Mouse (Mus musculus) CH12.LX (cell line): ENCODE data around the gene Bap1. TPM values are rescaled to one million over a fixed set of nuclear protein-coding genes. Genes with fewer than 3 reads are reported as not detected.

Source experiments
- DNase-seq: peaks from one replicate; pipeline ENCODE4 v3.0.0-alpha.2; 2013; ENCODE audit errors: extremely low read depth
- H3K27ac ChIP-seq: 2 replicates; pipeline ENCODE4 v1.5.1; 2012; ENCODE audit warnings: low read depth, mild to moderate bottlenecking, control low read depth, moderate library complexity; ENCODE audit not compliant: insufficient read depth
- H3K27me3 ChIP-seq: replicated peaks from 2 replicates; pipeline ENCODE3; 2012; ENCODE audit warnings: inconsistent platforms
- H3K36me3 ChIP-seq, 2 experiments: replicated peaks in 1 of 2; 2 replicates each; pipeline versions ENCODE3 to v1.6.1; 2012; ENCODE audit warnings: inconsistent platforms in 1 of 2, low read length in 1 of 2, mild to moderate bottlenecking in 1 of 2, mixed read lengths in 1 of 2, moderate library complexity in 1 of 2; ENCODE audit not compliant: control insufficient read depth in 1 of 2, insufficient read depth in 1 of 2
- H3K4me1 ChIP-seq, 2 experiments: 2 replicates each; pipeline ENCODE4 v1.6.1; 2012; ENCODE audit warnings: inconsistent platforms in 1 of 2, moderate library complexity in 1 of 2; ENCODE audit not compliant: insufficient read depth in 2 of 2, control insufficient read depth in 1 of 2
- H3K4me2 ChIP-seq: 2 replicates; pipeline ENCODE4 v1.6.1; 2012; ENCODE audit warnings: low read depth, mild to moderate bottlenecking, control low read depth; ENCODE audit not compliant: poor library complexity, insufficient read depth, severe bottlenecking
- H3K4me3 ChIP-seq, 3 experiments: fragments of 150-350 bp in 1 of 3; sonication (generic) in 1 of 3; replicated peaks in 1 of 3; 2 replicates each; pipeline versions ENCODE3 to v1.5.1; 2011 to 2012; ENCODE audit warnings: low read depth in 2 of 3, low read length in 2 of 3, mild to moderate bottlenecking in 2 of 3, moderate library complexity in 2 of 3, control low read depth in 1 of 3, improper control_type of control experiment in 1 of 3, inconsistent platforms in 1 of 3, mixed read lengths in 1 of 3; ENCODE audit not compliant: poor library complexity in 1 of 3
- H3K79me2 ChIP-seq: replicated peaks from 2 replicates; pipeline ENCODE4 v1.6.1; 2012; ENCODE audit warnings: mild to moderate bottlenecking, moderate library complexity; ENCODE audit not compliant: control insufficient read depth, poor library complexity, insufficient read depth, severe bottlenecking; ENCODE audit errors: extremely low read depth
- H3K9ac ChIP-seq: 2 replicates; pipeline ENCODE4 v1.6.1; 2012; ENCODE audit warnings: low read depth, mild to moderate bottlenecking, control low read depth, moderate library complexity; ENCODE audit not compliant: insufficient read depth
- H3K9me3 ChIP-seq: replicated peaks from 2 replicates; pipeline ENCODE3; 2012; ENCODE audit warnings: low read length, inconsistent platforms, mixed read lengths
- CHD2 ChIP-seq: IDR thresholded peaks from 2 replicates; pipeline ENCODE4 v1.6.1; 2011; ENCODE audit warnings: low read length, improper control_type of control experiment
- CTCF ChIP-seq, 2 experiments: IDR thresholded peaks in 1 of 2; conservative IDR thresholded peaks in 1 of 2; 2 replicates each; pipeline ENCODE4 v1.5.1; 2011 to 2012; ENCODE audit warnings: low read depth in 2 of 2, low read length in 2 of 2, improper control_type of control experiment in 1 of 2, inconsistent platforms in 1 of 2, mild to moderate bottlenecking in 1 of 2, moderate library complexity in 1 of 2
- E2F4 ChIP-seq: IDR thresholded peaks from 2 replicates; pipeline ENCODE4 v1.6.1; 2011; ENCODE audit warnings: low read depth, low read length, improper control_type of control experiment; ENCODE audit not compliant: insufficient replicate concordance
- GABPA ChIP-seq: IDR thresholded peaks from 2 replicates; pipeline ENCODE4 v1.6.1; 2012; ENCODE audit warnings: low read depth, low read length, improper control_type of control experiment, inconsistent platforms; ENCODE audit not compliant: insufficient replicate concordance
- HCFC1 ChIP-seq: IDR thresholded peaks from 2 replicates; pipeline ENCODE4 v1.6.1; 2012; ENCODE audit warnings: low read depth, mild to moderate bottlenecking, inconsistent platforms, low read length, improper control_type of control experiment
- IRF4 ChIP-seq: IDR thresholded peaks from 2 replicates; pipeline ENCODE4 v1.6.1; 2014; ENCODE audit warnings: low read depth, mild to moderate bottlenecking, inconsistent platforms, low read length, improper control_type of control experiment
- JUN ChIP-seq: IDR thresholded peaks from 2 replicates; pipeline ENCODE4 v1.6.1; 2011; ENCODE audit warnings: low read depth, mild to moderate bottlenecking, low read length, improper control_type of control experiment, moderate library complexity; ENCODE audit not compliant: insufficient read depth
- MAFK ChIP-seq: IDR thresholded peaks from 2 replicates; pipeline ENCODE4 v1.6.1; 2011; ENCODE audit warnings: low read length, improper control_type of control experiment; ENCODE audit not compliant: insufficient replicate concordance
- MAX ChIP-seq: IDR thresholded peaks from 2 replicates; pipeline ENCODE4 v1.6.1; 2011; ENCODE audit warnings: low read length, improper control_type of control experiment
- MAZ ChIP-seq: IDR thresholded peaks from 2 replicates; pipeline ENCODE4 v1.6.1; 2012; ENCODE audit warnings: low read depth, mild to moderate bottlenecking, inconsistent platforms, low read length, improper control_type of control experiment, moderate library complexity
- MYC ChIP-seq: IDR thresholded peaks from 2 replicates; pipeline ENCODE4 v1.6.1; 2011; ENCODE audit warnings: low read depth, mild to moderate bottlenecking, improper control_type of control experiment, low read length
- NELFE ChIP-seq: IDR thresholded peaks from 2 replicates; pipeline ENCODE4 v1.6.1; 2011; ENCODE audit warnings: low read depth, low read length, improper control_type of control experiment
- NRF1 ChIP-seq: IDR thresholded peaks from 2 replicates; pipeline ENCODE4 v1.6.1; 2014; ENCODE audit warnings: low read depth, mild to moderate bottlenecking, inconsistent platforms, low read length, improper control_type of control experiment, moderate library complexity
- RAD21 ChIP-seq: IDR thresholded peaks from 2 replicates; pipeline ENCODE4 v1.6.1; 2011; ENCODE audit warnings: low read depth, mild to moderate bottlenecking, low read length, improper control_type of control experiment, moderate library complexity
- SIN3A ChIP-seq: IDR thresholded peaks from 2 replicates; pipeline ENCODE4 v1.6.1; 2012; ENCODE audit warnings: low read length, improper control_type of control experiment, inconsistent platforms
- UBTF ChIP-seq: IDR thresholded peaks from 2 replicates; pipeline ENCODE4 v1.6.1; 2012; ENCODE audit warnings: low read depth, mild to moderate bottlenecking, inconsistent platforms, low read length, improper control_type of control experiment, moderate library complexity
- USF1 ChIP-seq: IDR thresholded peaks from 2 replicates; pipeline ENCODE4 v1.6.1; 2014; ENCODE audit warnings: low read depth, mild to moderate bottlenecking, inconsistent platforms, low read length, improper control_type of control experiment
- ZKSCAN1 ChIP-seq: IDR thresholded peaks from 2 replicates; pipeline ENCODE4 v1.6.1; 2012; ENCODE audit warnings: low read depth, inconsistent platforms, low read length, improper control_type of control experiment, borderline replicate concordance
- ZMIZ1 ChIP-seq: IDR thresholded peaks from 2 replicates; pipeline ENCODE4 v1.6.1; 2012; ENCODE audit warnings: low read depth, mild to moderate bottlenecking, inconsistent platforms, low read length, improper control_type of control experiment
- ZNF384 ChIP-seq: IDR thresholded peaks from 2 replicates; pipeline ENCODE4 v1.6.1; 2012; ENCODE audit warnings: low read depth, low read length, improper control_type of control experiment, inconsistent platforms
- dilution Hi-C: fragments of 300-500 bp; cut with MboI; formaldehyde crosslinking; loops from 2 replicates; pipeline ENCODE4 v1.14.3; 2020; ENCODE audit warnings: low sequenced_read_pairs; ENCODE audit not compliant: extremely low pct_unique_long_range_greater_than_20kb, extremely low pct_ligation_motif_present
- in situ Hi-C: fragments of 300-500 bp; cut with MboI; formaldehyde crosslinking; loops from 3 replicates; pipeline ENCODE4 v1.14.3; 2019; ENCODE audit warnings: low sequenced_read_pairs, low pct_ligation_motif_present, low pct_unique_long_range_greater_than_20kb, mixed read lengths
- polyA plus RNA-seq: library from polyadenylated mRNA; unstranded; fragments of >175 nt; gene quantifications from 2 replicates; pipeline ENCODE4 v1.2.1, GENCODE M21; 2012; ENCODE audit warnings: low read depth; ENCODE audit not compliant: insufficient read length
- total RNA-seq, 2 experiments: library from RNA; depleted of rRNA; stranded (reverse); fragments of 300-350 nt in 1 of 2; fragments of >200 nt in 1 of 2; gene quantifications; 2 replicates each; pipeline ENCODE4 v1.2.3; 2012 to 2014

The Bap1 gene
- total and polyA plus RNA-seq, 3 experiments = 56.6 to 87.7 (median 62.0) TPM

DNA sequence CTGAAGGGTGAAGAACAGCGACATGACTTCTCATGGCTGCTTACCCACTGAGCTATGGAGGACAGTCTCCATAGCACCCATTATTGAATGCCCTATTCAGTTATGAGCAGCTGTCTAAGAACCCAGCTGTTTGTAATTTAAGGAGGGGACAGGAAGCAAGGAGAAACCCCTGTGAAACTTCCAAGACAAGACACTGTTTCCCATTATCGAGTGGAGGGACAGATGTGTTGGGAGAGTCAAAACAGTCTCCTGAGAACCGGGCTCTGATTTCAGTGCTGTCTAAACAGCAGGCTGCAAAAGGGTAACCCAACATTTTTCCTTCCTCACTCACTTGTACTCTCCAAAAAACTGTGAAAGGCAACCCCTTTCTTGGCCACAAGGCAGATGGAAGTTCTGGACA lies 10.7 kb upstream of the Bap1 start:
- no peak overlapping the region for H3K9ac ChIP-seq
- no peak overlapping the region for H3K27ac ChIP-seq
- no peaks in the 10 kb centered on the region for H3K4me1 ChIP-seq
- H3K79me2 ChIP-seq = no peaks in the 10 kb centered on the region
- no peak overlapping the region for H3K4me3 ChIP-seq
- dilution Hi-C loops (no loop called here), in situ Hi-C loops (no loop called here)
- H3K36me3 ChIP-seq = peaks cover 0 to 38% of the 10 kb centered on the region in 2 experiments
- H3K27me3 ChIP-seq = no peaks in the 10 kb centered on the region
- H3K9me3 ChIP-seq = no peaks in the 10 kb centered on the region
- H3K4me2 ChIP-seq = no peak overlapping the region
- DNase-seq = no peak
- TF ChIP-seq HCFC1 = no peak
- TF ChIP-seq CTCF (conservative IDR thresholded peaks at IDR 0.05 in 1 of 2, IDR thresholded peaks at IDR 0.05 in 1 of 2; ENCODE audit: low read depth in 2 of 2, low read length in 2 of 2) = no peak
- no peak for TF ChIP-seq MYC
- TF ChIP-seq ZMIZ1 = no peak
- no peak for TF ChIP-seq MAFK
- TF ChIP-seq GABPA = no peak
- no peak for TF ChIP-seq NRF1
- TF ChIP-seq MAX = no peak
- TF ChIP-seq MAZ = no peak
- no peak for TF ChIP-seq UBTF
- no peak for TF ChIP-seq NELFE
- TF ChIP-seq IRF4 = no peak
- TF ChIP-seq JUN = no peak
- no peak for TF ChIP-seq ZKSCAN1
- no peak for TF ChIP-seq USF1
- TF ChIP-seq SIN3A = no peak
- no peak for TF ChIP-seq CHD2
- TF ChIP-seq E2F4 = no peak
- TF ChIP-seq, all 38 proteins: peak for 0

DNA sequence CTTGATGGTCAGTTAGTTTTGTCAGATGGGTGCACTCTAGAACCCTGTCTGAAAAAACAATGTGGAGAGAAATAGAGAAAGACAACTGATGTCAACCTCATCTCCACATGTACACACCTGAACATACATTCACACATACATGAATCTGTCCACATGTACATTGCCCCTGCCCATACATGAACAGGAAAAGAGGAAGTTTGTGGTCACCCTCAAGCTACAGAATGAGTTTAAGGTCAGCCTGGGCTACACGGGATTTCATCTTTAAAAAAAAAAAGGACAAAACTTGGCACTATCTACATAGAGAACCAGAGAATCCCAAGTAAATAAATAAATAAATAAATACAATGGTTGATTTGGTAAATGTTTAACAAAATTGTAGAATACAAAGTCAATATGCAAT lies 6.5 kb upstream of the Bap1 start:
- Histone ChIP-seq H3K4me3 (no peak overlapping the region), H3K27ac (no peak overlapping the region), H3K27me3 (no peaks in the 10 kb centered on the region), H3K79me2 (no peaks in the 10 kb centered on the region), H3K36me3 (peaks cover 0 to 24% of the 10 kb centered on the region in 2 experiments), H3K9me3 (no peaks in the 10 kb centered on the region), H3K9ac (no peak overlapping the region), H3K4me1 (peaks cover 0 to 9% of the 10 kb centered on the region in 2 experiments; a peak in 2 of 4 replicates), H3K4me2 (no peak overlapping the region)
- TF ChIP-seq ZNF384 = peak; percentile 36; the same call in 1 of the 2 replicates
- TF ChIP-seq RAD21 = no peak
- in situ Hi-C loops (no loop called here), dilution Hi-C loops (no loop called here)
- DNase-seq = no peak
